Comparison of ENCODE assay signal across 22 mouse cellular contexts in the genomic region with DNA sequence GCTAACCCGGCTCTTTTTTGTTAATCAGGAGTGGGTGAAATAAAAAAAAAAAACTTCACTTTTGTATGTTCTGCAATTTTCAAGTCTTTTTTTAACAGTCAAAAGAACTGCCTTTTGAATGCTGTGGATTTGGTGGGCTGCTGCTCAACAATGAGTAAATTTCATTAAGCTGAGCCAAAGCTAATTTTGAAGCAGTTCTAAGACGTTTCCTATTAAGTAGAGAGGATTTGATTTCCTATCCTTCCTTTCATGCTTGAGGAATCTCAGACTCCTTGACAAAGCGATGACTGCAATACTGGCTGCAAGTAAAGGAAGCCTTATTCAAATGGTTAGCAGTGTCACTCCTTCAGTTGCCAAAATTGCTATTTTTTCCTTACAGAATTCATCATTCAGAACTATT.
A peak's percentile ranks its signal among the peaks of the same experiment; 100 is the strongest.
DNase-seq lines count a peak whose midpoint lies in the region; ATAC-seq and TF ChIP-seq lines count a peak whose summit lies in the region.
"Had no signal": no experiment of that assay in that cellular context is flagged by ENCODE, and none has a peak within 500 bp of the region (broad histone marks: within the 10 kb centered on the region; RNA-seq: fewer than 3 reads in every experiment).

No protein-coding gene starts in this region.

- no peak for TF ChIP-seq POLR2A in embryonic fibroblast, embryonic 13.5 days (IDR thresholded peaks at IDR 0.05; ENCODE audit: low read depth, low read length)

- no peak for ATAC-seq in hindbrain, embryonic 11.5 days (ENCODE audit: low FRiP score)
- ATAC-seq in hindbrain, embryonic 14.5 days (ENCODE audit: low FRiP score) = no peak
- ATAC-seq in midbrain, embryonic 13.5 days = no peak
- no peak for ATAC-seq in midbrain, embryonic 14.5 days (ENCODE audit: low FRiP score, low TSS enrichment)
- no peak for ATAC-seq in midbrain, postnatal 0 days (ENCODE audit: low FRiP score)
- ATAC-seq: forebrain, embryonic 14.5 days; forebrain, embryonic 16.5 days had no signal

- no peak overlapping the region for H3K4me2 ChIP-seq in hindbrain, embryonic 11.5 days (replicated peaks; ENCODE audit: low read depth, low read length)
- no peak overlapping the region for H3K4me2 ChIP-seq in hindbrain, embryonic 14.5 days (replicated peaks)
- no peak overlapping the region for H3K4me2 ChIP-seq in midbrain, embryonic 13.5 days (replicated peaks)
- no peak overlapping the region for H3K4me2 ChIP-seq in midbrain, embryonic 14.5 days (ENCODE audit: low read length)
- no peak overlapping the region for H3K4me2 ChIP-seq in midbrain, postnatal 0 days (ENCODE audit: low read depth, low read length, poor library complexity, severe bottlenecking)
- H3K4me2 ChIP-seq: embryonic facial prominence, embryonic 12.5 days; forebrain, embryonic 12.5 days had no signal

- no peak overlapping the region for H3K4me3 ChIP-seq in hindbrain, embryonic 11.5 days (ENCODE audit: low read depth, low read length)
- H3K4me3 ChIP-seq in hindbrain, embryonic 14.5 days (replicated peaks; ENCODE audit: low read length) = no peak overlapping the region
- H3K4me3 ChIP-seq in midbrain, embryonic 10.5 days = no peak overlapping the region
- no peak overlapping the region for H3K4me3 ChIP-seq in midbrain, embryonic 13.5 days (replicated peaks)
- H3K4me3 ChIP-seq in midbrain, embryonic 14.5 days (replicated peaks; ENCODE audit: low read depth, low read length) = no peak overlapping the region
- H3K4me3 ChIP-seq in midbrain, postnatal 0 days (ENCODE audit: low read depth, low read length) = no peak overlapping the region
- no peak overlapping the region for H3K4me3 ChIP-seq in embryonic fibroblast, embryonic 13.5 days (ENCODE audit: insufficient read depth, low read length)
- H3K4me3 ChIP-seq: embryonic facial prominence, embryonic 10.5 days; embryonic facial prominence, embryonic 12.5 days; erythroblast, embryonic 14.5 days; forebrain, embryonic 10.5 days; forebrain, embryonic 12.5 days had no signal

- H3K4me1 ChIP-seq in hindbrain, embryonic 11.5 days (replicated peaks; ENCODE audit: control insufficient read depth, insufficient read depth, low read length) = no peaks in the 10 kb centered on the region
- no peaks in the 10 kb centered on the region; the same call in 1 of the 2 replicates for H3K4me1 ChIP-seq in hindbrain, embryonic 14.5 days (replicated peaks; ENCODE audit: control insufficient read depth, insufficient read depth, low read length)
- H3K4me1 ChIP-seq in midbrain, embryonic 10.5 days = peaks cover 44% of the 10 kb centered on the region
- peaks cover 20% of the 10 kb centered on the region for H3K4me1 ChIP-seq in midbrain, embryonic 13.5 days (replicated peaks)
- peaks cover 12% of the 10 kb centered on the region for H3K4me1 ChIP-seq in midbrain, embryonic 14.5 days (ENCODE audit: control insufficient read depth, insufficient read depth, low read length)
- no peaks in the 10 kb centered on the region for H3K4me1 ChIP-seq in midbrain, postnatal 0 days (ENCODE audit: insufficient read depth, low read length)
- peaks cover 7% of the 10 kb centered on the region for H3K4me1 ChIP-seq in embryonic fibroblast, embryonic 13.5 days (ENCODE audit: control insufficient read depth, insufficient read depth, low read length)
- H3K4me1 ChIP-seq: embryonic facial prominence, embryonic 12.5 days had no signal

- H3K27me3 ChIP-seq in hindbrain, embryonic 11.5 days (ENCODE audit: control insufficient read depth, insufficient read depth, low read length) = 0 out of 2 replicates have a peak, but pooled peaks cover 2% of the 10 kb centered on the region
- H3K27me3 ChIP-seq in hindbrain, embryonic 14.5 days (ENCODE audit: control insufficient read depth, insufficient read depth, low read length) = peaks cover 56% of the 10 kb centered on the region
- H3K27me3 ChIP-seq in midbrain, embryonic 10.5 days (ENCODE audit: low read depth, poor library complexity, severe bottlenecking) = peaks cover 85% of the 10 kb centered on the region
- no peaks in the 10 kb centered on the region; the same call in 1 of the 2 replicates for H3K27me3 ChIP-seq in midbrain, embryonic 13.5 days
- no peaks in the 10 kb centered on the region for H3K27me3 ChIP-seq in midbrain, embryonic 14.5 days (ENCODE audit: control insufficient read depth, insufficient read depth, low read length)
- H3K27me3 ChIP-seq in midbrain, postnatal 0 days (ENCODE audit: insufficient read depth, low read length) = peaks cover 5% of the 10 kb centered on the region; the same call in 1 of the 2 replicates

- H3K27ac ChIP-seq in hindbrain, embryonic 11.5 days (ENCODE audit: low read depth, low read length) = 0 out of 2 replicates have a peak overlapping the region, but pooled peaks have one; percentile 17
- H3K27ac ChIP-seq in hindbrain, embryonic 14.5 days = no peak overlapping the region
- H3K27ac ChIP-seq in midbrain, embryonic 10.5 days (replicated peaks) = peak overlapping the region; percentile 82
- no peak overlapping the region for H3K27ac ChIP-seq in midbrain, embryonic 13.5 days
- H3K27ac ChIP-seq in midbrain, embryonic 14.5 days (replicated peaks; ENCODE audit: low read depth, low read length) = no peak overlapping the region
- H3K27ac ChIP-seq in midbrain, postnatal 0 days (ENCODE audit: low read depth, low read length) = no peak overlapping the region
- H3K27ac ChIP-seq in embryonic fibroblast, embryonic 13.5 days (ENCODE audit: insufficient read depth, low read length) = peak overlapping the region; percentile 18; the same call in 1 of the 2 replicates
- H3K27ac ChIP-seq: embryonic facial prominence, embryonic 10.5 days; embryonic facial prominence, embryonic 12.5 days; forebrain, embryonic 12.5 days had no signal

- H3K9me3 ChIP-seq in hindbrain, embryonic 11.5 days (ENCODE audit: control insufficient read depth, low read length) = no peaks in the 10 kb centered on the region
- H3K9me3 ChIP-seq in hindbrain, embryonic 14.5 days (ENCODE audit: control insufficient read depth, low read length) = no peaks in the 10 kb centered on the region
- no peaks in the 10 kb centered on the region for H3K9me3 ChIP-seq in midbrain, embryonic 10.5 days (replicated peaks)
- no peaks in the 10 kb centered on the region for H3K9me3 ChIP-seq in midbrain, embryonic 13.5 days
- no peaks in the 10 kb centered on the region for H3K9me3 ChIP-seq in midbrain, embryonic 14.5 days (ENCODE audit: control insufficient read depth, low read length)
- no peaks in the 10 kb centered on the region for H3K9me3 ChIP-seq in midbrain, postnatal 0 days (ENCODE audit: low read length)
- H3K9me3 ChIP-seq: embryonic facial prominence, embryonic 10.5 days; embryonic facial prominence, embryonic 12.5 days; forebrain, embryonic 10.5 days; forebrain, embryonic 12.5 days had no signal

- H3K36me3 ChIP-seq in hindbrain, embryonic 11.5 days (ENCODE audit: control insufficient read depth, insufficient read depth, low read length) = no peaks in the 10 kb centered on the region
- H3K36me3 ChIP-seq in hindbrain, embryonic 14.5 days (replicated peaks; ENCODE audit: control insufficient read depth, insufficient read depth) = no peaks in the 10 kb centered on the region
- H3K36me3 ChIP-seq in midbrain, embryonic 10.5 days = no peaks in the 10 kb centered on the region
- H3K36me3 ChIP-seq in midbrain, embryonic 13.5 days = no peaks in the 10 kb centered on the region
- no peaks in the 10 kb centered on the region for H3K36me3 ChIP-seq in midbrain, embryonic 14.5 days (ENCODE audit: control insufficient read depth, insufficient read depth, low read length)
- H3K36me3 ChIP-seq in midbrain, postnatal 0 days (ENCODE audit: insufficient read depth, low read length) = no peaks in the 10 kb centered on the region
- H3K36me3 ChIP-seq: embryonic facial prominence, embryonic 10.5 days; embryonic facial prominence, embryonic 12.5 days; forebrain, embryonic 10.5 days; forebrain, embryonic 12.5 days had no signal

- no peak for TF ChIP-seq CTCF in midbrain, postnatal 0 days (IDR thresholded peaks at IDR 0.05)
- TF ChIP-seq CTCF in embryonic fibroblast, embryonic 13.5 days (IDR thresholded peaks at IDR 0.05; ENCODE audit: borderline replicate concordance, insufficient read depth, low read length) = no peak

- no peak overlapping the region for H3K9ac ChIP-seq in hindbrain, embryonic 11.5 days (ENCODE audit: low read depth, low read length)
- H3K9ac ChIP-seq in hindbrain, embryonic 14.5 days = no peak overlapping the region
- H3K9ac ChIP-seq in midbrain, embryonic 13.5 days (replicated peaks) = no peak overlapping the region
- no peak overlapping the region for H3K9ac ChIP-seq in midbrain, embryonic 14.5 days (replicated peaks; ENCODE audit: low read length)
- H3K9ac ChIP-seq in midbrain, postnatal 0 days (replicated peaks; ENCODE audit: low read length, poor library complexity, severe bottlenecking) = no peak overlapping the region
- H3K9ac ChIP-seq: embryonic facial prominence, embryonic 12.5 days; forebrain, embryonic 12.5 days had no signal

- WGBS in hindbrain, embryonic 11.5 days = 47% methylated on average over 3 of the region's 3 CpGs
- 36% methylated on average over 3 of the region's 3 CpGs for WGBS in hindbrain, embryonic 14.5 days
- 42% methylated on average over 3 of the region's 3 CpGs for WGBS in midbrain, embryonic 10.5 days
- WGBS in midbrain, embryonic 13.5 days = 18% methylated on average over 3 of the region's 3 CpGs
- 20% methylated on average over 3 of the region's 3 CpGs for WGBS in midbrain, embryonic 14.5 days
- WGBS in midbrain, postnatal 0 days = 26% methylated on average over 3 of the region's 3 CpGs

- no peak for DNase-seq in hindbrain, embryonic 11.5 days (ENCODE audit: low spot score)
- DNase-seq in hindbrain, embryonic 14.5 days (ENCODE audit: low spot score) = no peak
- DNase-seq in midbrain, embryonic 10.5 days (ENCODE audit: low spot score) = no peak
- peak; percentile 14 for DNase-seq in midbrain, embryonic 14.5 days
- DNase-seq in midbrain, postnatal 0 days (ENCODE audit: low spot score) = no peak
- no peak for DNase-seq in lung, postnatal 36 days
- DNase-seq: adrenal gland, adult 2 months; adrenal gland, postnatal 10 days; adrenal gland, postnatal 25 days; cerebellum, adult 11-12 months; cerebellum, adult 9-10 months; cerebellum, postnatal 10 days; cerebellum, postnatal 25 days had no signal

Comparison
In these comparisons a context has a peak if more than half of its experiments do, and no peak if none do; other contexts are left out.
1. H3K27ac ChIP-seq: peak in hindbrain, embryonic 11.5 days (single experiment), midbrain, embryonic 10.5 days (single experiment) and embryonic fibroblast, embryonic 13.5 days (single experiment); none in hindbrain, embryonic 14.5 days (single experiment), midbrain, embryonic 13.5 days (single experiment), midbrain, embryonic 14.5 days (single experiment) and midbrain, postnatal 0 days (single experiment).